Mouse (Mus musculus): Measurements from ENCODE around the gene Mrpl27. TPM values are rescaled to one million over a fixed set of nuclear protein-coding genes. Genes with fewer than 3 reads are reported as not detected.

The Mrpl27 gene
- 10 to 100 TPM; 18.3 to 20.4 TPM for total RNA-seq (2023)

GRCm38 (mm10) chr11:94653663-94654436 lies at the start of gene Mrpl27, which contains the start of gene Eme1:
Mrpl27 (plus strand) TSS chr11:94653767.
Eme1 (minus strand) TSS chr11:94653964.

GRCm38 (mm10) chr11:94629199-94629883 lies 24.2 kb upstream of the Mrpl27 start, which contains the start of gene Lrrc59:
Lrrc59 (plus strand) TSS chr11:94629767.

DNA sequence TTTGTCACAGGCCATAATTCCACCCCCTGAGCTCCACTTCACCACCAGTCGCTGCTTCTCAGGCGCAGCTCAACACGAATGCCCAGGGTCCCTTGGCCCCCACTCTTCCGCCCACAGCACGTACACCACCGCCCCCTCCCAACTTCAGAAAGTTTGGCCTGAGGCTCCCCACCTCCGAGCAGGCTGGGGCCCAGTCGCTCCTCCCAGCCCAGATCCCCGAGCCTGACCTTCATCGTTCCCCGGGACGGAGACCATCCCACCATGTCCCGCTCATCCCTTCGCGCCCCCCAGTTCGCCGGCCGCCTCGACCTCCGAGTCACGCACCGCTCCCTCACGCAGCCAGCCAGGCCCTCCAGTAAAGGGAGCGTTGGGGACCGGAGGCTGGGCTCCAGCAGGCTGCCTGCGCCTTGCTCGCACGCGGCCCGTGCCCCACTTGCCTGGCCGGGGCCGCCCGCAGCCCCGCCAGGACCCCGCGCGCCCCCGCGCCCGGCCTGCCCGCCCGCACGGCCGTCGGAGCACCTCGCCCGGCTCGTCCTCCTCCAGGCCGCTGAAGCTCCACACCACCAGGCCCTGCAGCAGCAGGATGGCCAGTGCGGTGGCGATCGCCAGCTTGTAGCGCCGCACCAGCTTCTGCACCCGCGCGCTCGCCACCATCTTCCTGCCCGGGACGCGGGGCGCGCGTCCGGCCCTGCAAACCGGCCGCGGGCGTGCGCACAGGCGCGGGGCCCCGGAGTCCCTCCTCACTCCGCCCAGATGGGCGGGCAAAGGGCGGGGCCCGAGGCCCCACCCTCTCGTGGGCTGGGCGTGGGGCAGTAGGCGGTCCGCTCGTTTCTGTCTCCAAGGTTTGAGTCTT lies 23.4 kb downstream of the Mrpl27 start, which contains the start of gene Xylt2:
TSS of gene Xylt2 (minus strand) at position 762 of the 853 bp plus-strand sequence.

GRCm38 (mm10) chr11:94704472-94704871 lies 50.9 kb downstream of the Mrpl27 start, which contains the start of gene Gm11541:
Gm11541 (minus strand) TSS chr11:94704499.

Other genes starting within 250 kb of the Mrpl27 start
- not detected for gene Cacna1g, start 179.6 kb upstream of the Mrpl27 start, total RNA-seq (2023)
- not detected for gene Spata20, start 167.6 kb upstream of the Mrpl27 start, total RNA-seq (2023)
- gene Epn3, start 153.8 kb upstream of the Mrpl27 start, total RNA-seq (2023) = not detected
- under 1 TPM; 0.60 to 0.73 TPM for gene Mycbpap, start 132.0 kb upstream of the Mrpl27 start, total RNA-seq (2023)
- gene Rsad1, start 104.5 kb upstream of the Mrpl27 start, total RNA-seq (2023) = 1 to 10 TPM; 2.4 to 3.1 TPM
- not detected for gene Chad, start 88.7 kb upstream of the Mrpl27 start, total RNA-seq (2023)
- gene Acsf2, start 51.9 kb upstream of the Mrpl27 start, total RNA-seq (2023) = 10 to 100 TPM; 28.8 to 30.3 TPM
- 10 to 100 TPM; 91.0 to 92.7 TPM for gene Lrrc59, start 24.0 kb upstream of the Mrpl27 start, total RNA-seq (2023)
- gene Eme1, start 197 bp downstream of the Mrpl27 start, total RNA-seq (2023) = under 1 TPM in 1 of 2 experiments, not detected in 1; 0.52 TPM
- 10 to 100 TPM; 14.6 to 16.7 TPM for gene Xylt2, start 23.7 kb downstream of the Mrpl27 start, total RNA-seq (2023)
- gene Gm11541, start 50.7 kb downstream of the Mrpl27 start, total RNA-seq (2023) = not detected
- not detected for gene Cdc34b, start 88.0 kb downstream of the Mrpl27 start, total RNA-seq (2023)
- gene Tmem92, start 128.9 kb downstream of the Mrpl27 start, total RNA-seq (2023) = not detected

All from monocyte, adult 59 days (primary cell).